Mouse (Mus musculus): Measurements from ENCODE around the gene Zfp950. TPM values are rescaled to one million over a fixed set of nuclear protein-coding genes. Genes with fewer than 3 reads are reported as not detected.
"Not testable (repeated sequence)": the region's sequence is repeated elsewhere in the genome, so short reads cannot be mapped to it uniquely, and the experiment has no call there.

Zfp950 gene
- 42.1 and 48.9 TPM in 2 replicates for polyA plus RNA-seq (2012; rRNA removed)

DNA sequence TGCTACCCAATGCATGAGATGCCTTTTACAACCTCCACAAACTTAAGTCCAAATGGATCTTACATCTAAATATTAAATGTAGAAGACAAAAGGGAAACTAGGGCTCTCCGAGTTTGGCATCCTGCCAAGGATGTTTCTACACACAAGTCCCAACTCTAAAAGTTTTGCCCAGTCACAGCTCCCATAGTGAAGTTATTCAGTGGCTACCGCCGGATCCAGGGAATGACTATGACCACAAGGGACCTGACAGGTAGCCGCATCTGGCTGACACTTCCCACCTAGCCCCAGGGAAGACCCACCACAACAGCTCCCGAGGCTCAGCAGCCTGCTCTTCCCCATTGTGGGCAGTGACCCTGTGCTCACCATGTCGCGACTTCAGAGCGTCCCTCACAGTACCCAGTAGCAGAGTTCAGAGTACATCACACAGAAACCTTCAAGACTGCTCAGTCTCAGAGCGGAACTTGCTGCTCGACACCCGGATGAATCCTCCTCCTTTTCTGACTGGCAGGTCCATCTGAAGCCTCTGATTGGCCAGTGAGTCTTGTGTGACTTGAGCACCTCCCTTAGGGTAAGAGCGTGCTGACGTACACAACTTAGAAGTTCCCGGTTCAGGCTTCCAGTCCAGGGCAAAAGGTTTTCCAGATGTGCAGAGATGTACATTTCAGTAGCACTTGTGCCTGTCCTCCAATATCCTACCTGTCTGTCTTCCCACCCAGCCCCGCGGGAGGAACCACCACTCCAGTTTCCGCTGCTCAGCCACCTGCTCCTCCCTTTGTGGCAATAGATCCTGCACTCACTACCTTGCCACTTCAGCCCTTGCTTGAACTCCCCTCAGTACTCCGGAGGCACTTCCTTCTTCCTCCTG lies at the start of gene Zfp950:
Zfp950 (minus strand) TSS at position 499 of the 865 bp plus-strand sequence.
- peak; percentile 86 to 93 for DNase-seq (ENCODE audit: extremely low spot score in 1 of 2, low spot score in 1 of 2)

DNA sequence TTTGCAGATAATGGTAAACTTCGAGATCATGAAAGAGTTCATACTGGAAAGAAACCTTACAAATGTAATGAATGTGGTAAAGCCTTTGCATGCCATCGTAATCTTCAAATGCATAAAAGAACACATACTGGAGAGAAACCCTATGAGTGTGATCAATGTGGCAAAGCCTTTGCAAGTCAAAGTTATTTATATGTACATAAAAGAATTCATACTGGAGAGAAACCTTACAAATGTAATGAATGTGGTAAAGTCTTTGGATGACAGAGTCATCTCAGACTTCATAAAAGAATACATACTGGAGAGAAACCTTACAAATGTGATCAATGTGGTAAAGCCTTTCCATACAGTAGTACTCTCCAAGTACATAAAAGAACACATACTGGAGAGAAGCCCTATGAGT lies 43.0 kb upstream of the Zfp950 start, which contains the start of gene Gm6020:
Gm6020 (plus strand) TSS at position 301 of the 400 bp plus-strand sequence.
- DNase-seq (ENCODE audit: extremely low spot score in 1 of 2, low spot score in 1 of 2), result not testable (repeated sequence)

DNA sequence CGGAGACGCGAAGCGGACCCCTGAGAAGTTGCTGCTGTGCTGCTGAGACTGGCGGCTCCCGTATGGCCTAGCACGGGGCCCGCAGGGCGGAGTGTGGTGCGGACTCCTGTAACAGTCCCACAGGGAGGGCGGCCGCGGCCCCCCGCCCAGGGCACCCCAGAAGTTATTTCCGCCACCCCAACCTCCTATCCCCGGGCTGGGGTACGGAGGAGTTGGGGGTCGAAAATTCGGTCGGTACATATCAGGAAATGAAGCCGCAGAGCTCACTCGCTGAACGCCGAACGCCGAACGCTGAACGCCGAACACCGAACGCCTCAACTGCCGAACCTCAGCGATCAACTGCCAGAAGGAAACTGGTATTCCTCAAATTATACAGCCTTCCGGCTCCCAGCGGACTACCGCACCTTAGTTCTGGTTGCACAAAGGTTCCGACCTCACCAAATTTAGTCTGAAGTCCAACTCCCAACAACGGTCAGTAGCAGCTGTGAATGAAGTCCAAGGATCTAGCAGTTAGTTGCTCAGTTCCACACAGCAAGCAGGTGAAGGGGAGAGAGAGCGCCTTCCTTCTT lies 35.2 kb upstream of the Zfp950 start, which contains the start of gene Gm7102:
Gm7102 (minus strand) TSS at position 554 of the 569 bp plus-strand sequence.
- DNase-seq (ENCODE audit: extremely low spot score in 1 of 2, low spot score in 1 of 2), result no peak

GRCm38 (mm10) chr19:61151701-61152420 lies 11.2 kb upstream of the Zfp950 start:
- DNase-seq (ENCODE audit: extremely low spot score in 1 of 2, low spot score in 1 of 2), result no peak

DNA sequence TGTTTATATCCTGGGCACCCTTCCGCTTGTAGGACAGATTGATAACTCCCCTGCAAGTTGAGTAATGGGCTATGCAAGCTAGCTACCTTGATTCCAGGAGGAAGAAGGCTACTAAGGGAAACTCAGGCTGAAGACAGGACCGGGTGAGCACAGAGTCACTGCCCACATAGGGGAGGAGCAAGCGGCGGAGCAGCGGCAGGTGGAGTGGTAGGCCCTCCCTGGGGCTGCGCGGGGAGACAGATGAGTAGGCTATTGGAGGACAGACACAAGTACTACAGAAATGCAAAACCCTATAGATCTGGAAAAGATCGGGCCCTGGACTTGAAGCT lies 10.7 kb upstream of the Zfp950 start:
- no peak for DNase-seq (ENCODE audit: extremely low spot score in 1 of 2, low spot score in 1 of 2)

DNA sequence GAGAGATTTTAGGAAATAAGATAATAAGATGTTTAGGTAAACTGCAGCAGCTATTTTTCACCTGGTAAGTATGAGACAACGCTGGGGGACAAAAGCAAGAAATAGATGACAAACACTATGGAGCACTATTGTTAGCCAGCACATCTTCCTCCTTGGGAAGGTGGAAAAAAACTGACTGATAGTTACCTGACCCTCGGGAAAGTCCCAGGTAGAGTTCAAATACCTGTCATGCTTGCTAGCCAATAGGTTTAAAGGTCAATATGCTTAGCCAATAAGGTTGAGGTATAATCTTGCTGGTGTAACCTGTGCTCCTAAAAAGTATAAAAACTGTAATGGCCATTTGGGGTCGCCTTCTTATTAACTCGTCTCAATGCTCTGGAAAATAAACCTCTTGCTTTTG lies 659 bp upstream of the Zfp950 start:
- no peak for DNase-seq (ENCODE audit: extremely low spot score in 1 of 2, low spot score in 1 of 2)

DNA sequence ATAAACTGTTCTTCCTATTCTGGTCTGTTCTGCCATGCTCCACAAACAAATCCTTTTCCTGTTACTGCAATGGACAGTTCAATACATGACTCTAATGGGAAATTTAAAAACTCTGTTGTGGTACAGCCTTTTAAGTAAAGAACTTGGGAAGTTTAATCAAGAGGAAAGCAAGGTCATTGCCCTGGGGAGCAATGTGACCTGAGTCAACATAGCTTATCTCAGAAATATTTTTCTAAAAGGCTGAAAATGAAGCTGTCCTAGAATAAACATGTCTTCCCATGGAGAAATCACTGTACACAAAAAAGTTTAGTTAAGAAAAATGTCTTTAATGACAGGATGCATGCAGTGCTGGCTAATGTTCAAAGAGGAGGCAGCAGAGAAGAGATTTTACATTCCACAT lies 2.0 kb downstream of the Zfp950 start:
- no peak for DNase-seq (ENCODE audit: extremely low spot score in 1 of 2, low spot score in 1 of 2)

DNA sequence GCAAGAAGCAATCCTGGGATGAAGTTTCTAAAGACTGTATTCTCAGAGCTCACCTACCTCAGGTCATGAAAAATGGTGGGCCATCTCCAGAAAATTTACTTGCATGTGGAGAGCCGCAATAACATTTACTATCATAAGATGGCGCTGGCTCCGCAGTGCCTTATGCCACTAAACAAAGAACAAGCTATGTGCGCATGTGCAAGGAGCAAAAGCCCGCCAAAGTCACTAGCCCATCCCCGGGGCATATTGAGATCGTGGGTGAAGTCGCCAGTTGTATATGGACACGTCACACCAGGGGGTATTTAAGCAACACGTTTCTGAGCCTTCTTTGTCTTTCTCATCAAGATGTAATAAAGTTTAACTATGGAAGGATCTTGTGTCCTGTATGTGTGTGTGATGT lies 9.5 kb downstream of the Zfp950 start:
- DNase-seq (ENCODE audit: extremely low spot score in 1 of 2, low spot score in 1 of 2), result no peak

- DNase-seq (ENCODE audit: extremely low spot score in 1 of 2, low spot score in 1 of 2), result no peak
Measured at GRCm38 (mm10) chr19:61110184-61110583, 30.5 kb downstream of the Zfp950 start.

- peak in 1 of 2 experiments; percentile 56 for DNase-seq (ENCODE audit: extremely low spot score in 1 of 2, low spot score in 1 of 2)
Measured at GRCm38 (mm10) chr19:61097764-61098163, 42.9 kb downstream of the Zfp950 start.

DNA sequence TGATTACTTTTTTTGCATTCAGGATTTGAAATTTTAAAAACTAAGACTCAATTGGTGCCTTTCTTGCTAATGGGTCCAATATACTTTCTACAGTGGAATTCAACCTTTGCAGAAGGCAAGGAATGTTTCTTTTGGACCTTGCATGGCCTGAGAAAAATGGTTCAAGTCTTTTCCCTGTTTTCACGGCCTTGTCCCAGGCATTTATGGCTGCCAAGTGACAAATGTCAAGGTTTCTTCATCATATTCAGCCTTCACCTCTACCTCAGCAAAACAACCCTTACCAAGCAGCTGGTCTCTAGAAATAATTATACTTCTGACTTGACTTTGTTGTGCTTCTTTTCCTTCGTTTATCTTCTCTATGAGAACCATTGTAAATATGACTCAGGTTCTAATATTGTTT lies 43.9 kb downstream of the Zfp950 start:
- no peak for DNase-seq (ENCODE audit: extremely low spot score in 1 of 2, low spot score in 1 of 2)

DNA sequence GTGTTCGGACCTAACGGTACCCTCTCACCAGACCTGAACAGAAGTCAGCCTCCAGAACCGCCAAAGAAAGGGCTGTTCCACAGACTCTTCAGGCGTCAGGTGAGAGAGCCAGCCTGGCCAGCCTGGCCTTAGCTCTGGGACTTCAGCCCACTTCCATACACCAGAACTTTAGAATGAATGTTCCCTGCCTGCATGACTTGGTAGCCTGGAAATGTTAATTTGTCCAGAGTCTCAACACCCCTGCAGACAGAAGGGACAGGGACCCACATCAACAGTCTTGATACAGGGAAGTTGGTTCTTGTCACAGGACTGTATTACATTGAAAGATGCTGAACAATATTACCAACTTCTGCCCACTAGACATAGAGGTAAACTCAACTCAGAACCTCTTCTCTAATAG lies 50.1 kb downstream of the Zfp950 start:
- DNase-seq (ENCODE audit: extremely low spot score in 1 of 2, low spot score in 1 of 2), result no peak

DNA sequence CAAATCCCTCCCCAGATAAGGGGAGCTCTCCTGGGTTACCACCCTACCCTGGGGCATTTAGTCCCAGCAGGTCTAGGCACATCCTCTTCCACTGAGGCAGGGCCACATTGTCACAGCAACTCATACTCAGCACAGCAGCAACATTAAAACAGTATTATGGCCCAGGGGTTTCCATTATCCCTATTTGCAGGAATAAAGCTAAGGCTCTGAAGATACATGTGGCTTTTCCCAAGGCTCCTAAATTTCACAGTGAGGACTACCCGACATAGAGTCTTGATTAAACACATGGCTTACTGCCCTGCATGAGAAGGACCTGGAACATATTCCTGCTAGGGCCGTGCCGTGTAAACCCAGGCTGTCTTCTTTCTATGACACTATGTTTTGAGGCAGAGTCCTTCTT lies 51.6 kb downstream of the Zfp950 start:
- no peak for DNase-seq (ENCODE audit: extremely low spot score in 1 of 2, low spot score in 1 of 2)

GRCm38 (mm10) chr19:61087781-61088180 lies 52.9 kb downstream of the Zfp950 start:
- no peak for DNase-seq (ENCODE audit: extremely low spot score in 1 of 2, low spot score in 1 of 2)

GRCm38 (mm10) chr19:61085217-61085616 lies 55.4 kb downstream of the Zfp950 start:
- DNase-seq (ENCODE audit: extremely low spot score in 1 of 2, low spot score in 1 of 2), result no peak

GRCm38 (mm10) chr19:61084149-61084940 lies 56.3 kb downstream of the Zfp950 start:
- DNase-seq (ENCODE audit: extremely low spot score in 1 of 2, low spot score in 1 of 2), result peak; percentile 85 to 98

GRCm38 (mm10) chr19:61083006-61083405 lies 57.6 kb downstream of the Zfp950 start:
- no peak for DNase-seq (ENCODE audit: extremely low spot score in 1 of 2, low spot score in 1 of 2)

- no peak for DNase-seq (ENCODE audit: extremely low spot score in 1 of 2, low spot score in 1 of 2)
Measured at GRCm38 (mm10) chr19:61080251-61080749, 60.3 kb downstream of the Zfp950 start.

- no peak for DNase-seq (ENCODE audit: extremely low spot score in 1 of 2, low spot score in 1 of 2)
Measured at GRCm38 (mm10) chr19:61078622-61079021, 62.0 kb downstream of the Zfp950 start.

GRCm38 (mm10) chr19:61065011-61065410 lies 75.6 kb downstream of the Zfp950 start:
- no peak for DNase-seq (ENCODE audit: extremely low spot score in 1 of 2, low spot score in 1 of 2)

All from frontal cortex, adult 2 months (tissue).